Mouse (Mus musculus): ENCODE measurements around the gene Dusp5. TPM values are rescaled to one million over a fixed set of nuclear protein-coding genes. Genes with fewer than 3 reads are reported as not detected.

Gene Dusp5
- polyA plus RNA-seq, 1 experiment: 7.1 TPM

DNA sequence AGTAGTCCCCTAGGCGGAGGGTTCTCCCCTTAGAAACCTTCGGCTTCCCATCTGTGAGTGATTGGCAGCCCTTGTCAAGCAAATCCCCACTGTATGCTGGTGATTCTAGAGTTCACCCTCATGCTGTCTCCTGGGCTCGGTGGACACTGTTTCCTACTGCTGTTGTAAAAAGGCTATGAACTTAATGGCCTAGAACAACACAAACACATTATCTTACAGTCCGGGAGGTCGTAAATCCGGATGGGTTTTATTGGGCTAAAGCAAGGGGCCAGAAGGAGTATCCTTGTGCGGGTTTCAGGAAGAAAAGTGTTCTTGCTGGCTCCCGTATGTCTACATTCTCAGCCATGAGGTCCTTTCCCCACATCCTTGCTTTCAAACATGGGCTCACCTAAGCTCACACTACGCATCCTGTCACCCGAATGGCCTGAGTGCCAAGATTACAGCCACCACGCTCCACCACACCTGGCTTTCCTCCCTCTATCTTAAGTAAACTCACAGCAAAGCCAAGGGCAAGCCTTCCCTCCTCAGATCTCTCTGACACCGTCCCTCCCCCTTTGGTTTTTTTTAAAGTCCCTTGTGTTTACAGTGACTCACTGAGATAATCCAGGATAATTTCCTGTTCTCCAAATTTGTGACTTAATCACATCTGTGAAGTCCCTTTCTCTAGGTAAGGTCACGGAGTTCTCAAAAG lies 17.5 kb upstream of the Dusp5 start:
- WGBS: 18% methylated on average over 13 of the region's 13 CpGs
- no peak for DNase-seq (ENCODE audit: low read depth, low spot score)

DNA sequence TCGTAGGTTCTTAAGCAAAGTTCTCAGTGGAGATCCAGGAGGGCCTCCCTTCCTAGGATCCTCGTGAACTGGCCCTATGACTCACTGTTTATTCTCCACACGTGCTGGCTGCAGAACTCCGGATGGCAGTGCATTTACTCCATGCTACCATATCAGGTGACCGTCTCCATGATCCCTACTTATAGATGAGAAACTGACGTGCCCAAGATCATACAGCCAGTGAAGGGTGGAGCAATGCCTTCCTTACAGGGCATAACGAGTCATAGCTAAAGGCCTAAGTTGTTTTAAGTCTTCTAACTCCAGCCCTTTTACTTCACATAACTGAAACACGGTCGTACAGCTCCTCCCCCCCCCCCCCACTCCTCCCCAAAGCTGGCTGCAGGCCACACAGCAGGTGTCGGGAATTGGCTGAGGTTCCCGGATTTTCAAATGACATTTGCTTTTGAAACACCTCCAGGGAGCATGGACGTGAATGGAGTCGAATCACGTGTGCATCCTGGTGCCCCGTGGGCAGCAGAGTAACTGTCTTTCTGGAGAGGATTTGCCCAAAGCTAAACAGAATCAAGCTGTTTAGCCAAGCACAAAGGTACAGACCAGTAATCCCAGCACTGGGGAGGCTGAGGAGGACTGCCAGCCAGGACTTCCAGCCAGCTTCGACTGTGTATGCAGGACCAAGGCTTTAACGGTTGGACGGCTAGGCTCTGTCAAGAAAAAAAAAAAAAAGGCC lies 11.4 kb upstream of the Dusp5 start:
- WGBS: 13% methylated on average over 18 of the region's 18 CpGs
- no peak for DNase-seq (ENCODE audit: low read depth, low spot score)

DNA sequence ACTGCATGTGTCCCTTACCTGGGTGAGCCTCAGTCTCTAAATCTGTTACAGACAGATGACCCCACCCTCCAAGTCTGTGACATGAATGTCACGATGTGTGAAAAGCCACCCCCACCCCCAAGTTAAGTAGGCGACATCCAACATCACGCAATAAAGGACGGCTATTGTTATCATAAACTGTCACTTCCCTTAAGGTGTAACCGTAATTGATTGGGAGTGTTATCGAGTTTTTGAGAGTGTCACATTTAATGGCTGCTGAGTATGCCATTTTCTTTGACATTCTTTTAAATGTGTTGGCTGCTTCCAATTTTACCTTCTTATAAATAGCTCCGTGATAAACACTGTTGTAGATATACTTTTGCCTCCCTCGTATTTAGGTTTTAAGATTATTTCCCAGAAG lies 9.4 kb upstream of the Dusp5 start:
- no peak for DNase-seq (ENCODE audit: low read depth, low spot score)
- WGBS: 70% methylated on average over 8 of the region's 8 CpGs

DNA sequence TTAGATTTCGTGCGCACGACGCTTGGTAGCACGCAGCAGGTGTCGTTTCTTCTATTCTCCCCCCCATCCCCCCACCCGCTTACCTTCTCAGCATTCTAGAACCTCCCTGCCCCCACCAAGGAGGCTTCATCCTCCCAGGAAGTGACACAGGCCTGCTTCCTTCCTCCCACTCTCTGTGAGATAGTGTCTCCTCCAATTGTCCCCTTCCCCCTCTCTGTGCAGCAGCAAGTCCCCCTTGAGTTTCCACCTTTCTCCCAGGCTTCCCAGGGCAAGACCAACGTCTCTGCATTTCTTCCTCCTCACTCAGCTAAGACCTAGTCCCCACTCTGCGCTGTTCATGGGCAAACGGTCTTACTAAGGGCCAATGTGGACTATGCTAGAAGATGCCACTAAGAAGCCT lies 8.9 kb upstream of the Dusp5 start:
- no peak for DNase-seq (ENCODE audit: low read depth, low spot score)
- WGBS: 81% methylated on average over 10 of the region's 10 CpGs

DNA sequence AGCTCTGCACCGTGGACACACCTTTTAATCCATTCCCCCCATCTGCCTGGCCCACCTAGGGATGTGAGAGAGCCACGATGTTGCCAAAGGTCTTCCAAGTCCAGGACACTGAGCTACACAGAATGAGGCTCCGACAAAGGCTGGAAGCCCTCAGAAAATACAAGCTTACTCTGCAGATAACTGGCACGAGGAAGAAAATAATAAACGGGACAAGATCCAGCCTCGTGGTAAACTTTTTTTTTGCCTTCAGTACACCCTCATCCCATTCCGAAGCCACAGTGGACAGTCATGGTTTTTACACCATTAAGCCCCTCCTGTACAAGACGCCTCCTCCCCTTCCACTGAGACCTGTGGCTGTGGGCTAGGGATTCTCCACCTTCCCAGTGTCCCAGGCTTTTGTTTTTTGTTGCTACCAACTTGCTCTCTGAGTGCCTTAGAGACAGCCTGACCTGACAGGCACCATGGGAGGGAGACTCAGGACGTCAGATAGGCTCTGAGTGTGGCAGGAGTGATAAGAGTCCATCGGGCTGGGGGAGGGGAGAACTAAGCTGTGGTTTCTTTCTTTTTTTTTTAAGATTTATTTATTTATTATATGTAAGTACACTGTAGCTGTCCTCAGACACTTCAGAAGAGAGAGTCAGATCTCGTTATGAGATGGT lies 7.6 kb upstream of the Dusp5 start:
- 44% methylated on average over 11 of the region's 11 CpGs for WGBS
- no peak for DNase-seq (ENCODE audit: low read depth, low spot score)

DNA sequence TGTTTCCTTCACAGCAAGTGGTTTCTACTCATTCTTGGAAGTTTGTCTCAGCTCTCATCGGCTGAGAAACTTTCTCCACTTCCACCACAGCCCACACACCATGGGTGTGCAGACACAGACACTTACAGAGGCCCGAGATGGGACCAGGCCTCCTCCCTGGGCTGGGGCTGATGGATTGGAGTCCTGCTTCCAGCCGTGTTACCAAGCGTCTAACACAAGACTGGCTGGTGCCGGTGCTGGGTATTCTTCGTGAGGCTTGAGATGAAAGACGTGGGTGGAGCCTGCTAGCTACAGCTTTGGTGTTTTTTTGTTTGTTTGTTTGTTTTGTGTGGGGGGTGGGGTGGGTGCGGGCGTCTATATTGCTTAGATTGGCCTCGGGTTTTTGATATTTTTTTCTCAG lies 1.4 kb upstream of the Dusp5 start:
- 61% methylated on average over 10 of the region's 10 CpGs for WGBS
- no peak for DNase-seq (ENCODE audit: low read depth, low spot score)

DNA sequence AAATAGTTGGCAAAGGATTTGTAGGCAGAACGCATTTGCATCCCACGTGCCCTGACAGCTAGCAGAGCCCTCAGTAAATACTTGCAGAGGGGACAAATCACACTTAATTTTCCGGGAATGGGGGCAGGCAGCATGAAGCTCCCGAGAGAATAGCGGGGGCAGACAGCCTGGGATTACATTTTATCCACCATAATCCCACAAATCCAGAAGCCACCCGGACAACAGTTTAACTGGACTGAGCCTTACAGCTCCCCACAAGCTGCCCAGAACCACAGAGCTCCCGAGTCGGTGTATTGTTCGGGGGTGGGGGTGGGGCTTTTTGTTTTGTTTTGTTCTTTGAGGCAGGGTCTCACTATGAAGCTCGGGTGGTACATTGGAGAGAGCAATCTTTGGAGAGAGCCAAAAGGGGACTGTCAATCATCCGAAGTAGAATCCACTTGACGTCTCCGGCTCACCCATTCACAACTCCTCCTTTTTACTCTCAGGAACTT lies 733 bp upstream of the Dusp5 start:
- WGBS: 3% methylated on average over 13 of the region's 13 CpGs
- no peak for DNase-seq (ENCODE audit: low read depth, low spot score)

DNA sequence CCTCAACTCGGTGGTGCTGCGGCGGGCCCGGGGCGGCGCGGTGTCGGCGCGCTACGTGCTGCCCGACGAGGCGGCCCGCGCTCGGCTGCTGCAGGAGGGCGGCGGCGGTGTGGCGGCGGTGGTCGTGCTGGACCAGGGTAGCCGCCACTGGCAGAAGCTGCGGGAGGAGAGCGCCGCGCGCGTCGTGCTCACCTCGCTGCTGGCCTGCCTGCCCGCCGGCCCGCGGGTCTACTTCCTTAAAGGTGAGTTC lies 471 bp downstream of the Dusp5 start:
- DNase-seq (ENCODE audit: low read depth, low spot score): no peak
- under 1% methylated on average over 36 of the region's 36 CpGs for WGBS

DNA sequence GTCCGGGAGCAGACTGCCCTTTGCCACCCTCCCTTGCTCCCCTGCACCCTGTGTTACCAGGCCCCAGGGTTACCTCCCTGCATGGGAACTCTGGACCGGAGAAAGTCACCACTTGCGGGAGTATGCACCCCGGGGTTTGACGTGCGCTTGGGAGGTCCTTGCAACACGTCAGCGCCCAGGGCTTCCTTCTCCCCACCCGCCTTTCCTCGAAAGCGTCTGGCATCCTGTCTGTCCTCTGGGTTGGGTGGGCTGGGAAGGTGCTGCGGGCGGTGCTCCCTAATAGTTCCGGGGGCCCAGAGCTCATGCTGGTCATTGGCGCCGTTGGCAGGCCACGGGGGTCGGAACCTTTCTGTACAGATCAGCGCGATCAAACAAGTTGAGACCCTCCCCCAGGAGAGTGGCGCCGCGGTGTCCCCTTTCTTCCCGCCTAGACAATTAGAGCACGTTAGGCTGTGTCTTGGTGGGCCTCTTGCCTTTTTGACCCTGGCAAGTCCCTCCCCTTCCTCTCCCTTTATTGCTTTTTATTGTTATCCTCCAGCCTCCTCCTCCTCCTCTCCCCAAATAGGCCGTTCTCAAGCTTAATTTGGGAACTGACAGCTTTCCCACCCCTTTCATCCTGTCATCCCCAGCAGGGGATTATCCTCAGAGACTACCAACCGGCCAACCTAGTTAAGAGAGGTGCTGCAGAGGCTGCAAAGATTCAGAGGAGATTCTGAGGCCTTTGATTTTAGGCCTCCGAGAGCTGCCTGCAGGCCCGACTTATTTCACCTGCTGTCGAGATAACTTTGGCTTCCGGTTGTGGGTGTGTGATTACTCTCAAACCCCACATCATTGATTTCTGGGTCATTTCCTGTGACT lies 1.0 kb downstream of the Dusp5 start:
- no peak for DNase-seq (ENCODE audit: low read depth, low spot score)
- 21% methylated on average over 31 of the region's 31 CpGs for WGBS

DNA sequence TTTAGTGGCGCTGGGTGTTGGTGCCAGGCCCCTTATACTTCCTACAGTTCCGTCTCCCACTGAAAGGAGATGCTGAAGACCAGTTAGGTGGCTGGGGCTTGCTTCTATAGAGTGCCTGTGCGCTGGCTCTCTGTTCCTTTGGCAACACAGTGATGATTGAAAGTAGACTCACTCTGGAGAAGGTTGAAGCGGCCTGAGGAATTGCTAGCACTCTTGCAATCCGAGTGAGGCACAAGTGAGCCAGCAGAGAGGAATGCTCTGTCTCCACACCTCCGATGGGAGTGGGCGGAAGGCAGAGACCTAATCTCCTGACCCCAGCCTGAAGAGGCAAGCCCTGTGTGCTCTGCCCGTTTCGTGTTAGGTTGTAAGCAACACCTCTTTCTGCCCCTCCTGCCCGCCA lies 2.5 kb downstream of the Dusp5 start:
- no peak for DNase-seq (ENCODE audit: low read depth, low spot score)
- WGBS: 78% methylated on average over 10 of the region's 10 CpGs

DNA sequence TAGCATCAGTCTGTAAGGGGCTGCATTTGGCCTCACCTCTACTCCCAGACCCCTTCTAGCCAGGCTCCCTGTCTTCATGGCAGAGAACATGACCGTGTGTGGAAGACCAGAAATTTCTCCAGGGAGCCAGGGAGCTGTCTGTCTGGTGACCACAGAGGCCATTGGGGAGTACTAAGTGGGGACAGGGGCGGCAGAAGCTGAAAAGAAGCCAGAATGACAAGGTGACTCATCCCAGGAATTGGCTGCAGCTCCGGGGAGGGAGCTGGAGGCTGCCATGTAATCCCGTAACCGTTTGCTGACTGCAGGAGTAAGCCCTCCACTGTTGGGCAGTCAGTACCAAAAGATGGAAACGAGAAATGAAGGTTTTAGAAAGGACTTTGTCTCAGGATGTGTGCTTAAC lies 3.1 kb downstream of the Dusp5 start:
- 38% methylated on average over 6 of the region's 6 CpGs for WGBS
- DNase-seq (ENCODE audit: low read depth, low spot score): no peak

DNA sequence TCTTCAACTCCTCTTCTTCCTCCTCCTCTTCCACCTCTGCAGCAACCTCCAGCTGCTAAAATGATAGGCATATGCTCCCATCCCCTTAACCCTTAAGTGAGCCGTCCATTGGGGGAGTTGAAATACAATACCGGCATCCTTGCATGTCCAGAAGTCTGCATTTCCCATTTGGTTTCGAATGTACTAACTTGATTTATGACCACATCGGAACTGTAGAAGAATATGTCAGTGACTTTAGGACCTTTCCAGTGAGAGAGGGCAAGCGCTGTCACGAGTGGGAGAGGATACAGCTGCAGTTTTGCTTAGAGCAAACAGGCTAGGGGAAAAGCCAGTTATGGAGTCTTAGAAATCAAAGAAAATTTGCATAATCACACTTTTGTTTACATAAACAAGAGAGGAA lies 3.8 kb downstream of the Dusp5 start:
- no peak for DNase-seq (ENCODE audit: low read depth, low spot score)
- 74% methylated on average over 6 of the region's 6 CpGs for WGBS

DNA sequence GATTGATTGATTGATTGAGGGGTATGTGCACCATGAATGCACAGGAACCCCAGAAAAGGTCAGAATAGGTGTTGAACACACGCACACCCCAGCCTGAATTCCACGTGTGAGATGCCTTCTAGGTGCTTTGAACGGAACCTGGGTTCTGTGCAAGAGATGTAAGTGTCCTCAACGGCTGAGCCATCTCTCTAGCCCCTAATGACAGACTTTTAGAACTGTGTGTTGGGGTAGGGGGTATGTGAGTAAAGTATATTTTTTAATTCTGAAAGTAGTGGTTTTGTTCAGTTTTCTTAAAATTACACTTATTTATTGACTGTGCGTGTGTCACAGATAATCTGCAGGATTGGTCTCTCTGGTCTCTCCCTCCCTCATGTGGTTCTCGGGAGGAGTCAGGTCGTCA lies 4.3 kb downstream of the Dusp5 start:
- WGBS: 83% methylated on average over 7 of the region's 7 CpGs
- DNase-seq (ENCODE audit: low read depth, low spot score): no peak

DNA sequence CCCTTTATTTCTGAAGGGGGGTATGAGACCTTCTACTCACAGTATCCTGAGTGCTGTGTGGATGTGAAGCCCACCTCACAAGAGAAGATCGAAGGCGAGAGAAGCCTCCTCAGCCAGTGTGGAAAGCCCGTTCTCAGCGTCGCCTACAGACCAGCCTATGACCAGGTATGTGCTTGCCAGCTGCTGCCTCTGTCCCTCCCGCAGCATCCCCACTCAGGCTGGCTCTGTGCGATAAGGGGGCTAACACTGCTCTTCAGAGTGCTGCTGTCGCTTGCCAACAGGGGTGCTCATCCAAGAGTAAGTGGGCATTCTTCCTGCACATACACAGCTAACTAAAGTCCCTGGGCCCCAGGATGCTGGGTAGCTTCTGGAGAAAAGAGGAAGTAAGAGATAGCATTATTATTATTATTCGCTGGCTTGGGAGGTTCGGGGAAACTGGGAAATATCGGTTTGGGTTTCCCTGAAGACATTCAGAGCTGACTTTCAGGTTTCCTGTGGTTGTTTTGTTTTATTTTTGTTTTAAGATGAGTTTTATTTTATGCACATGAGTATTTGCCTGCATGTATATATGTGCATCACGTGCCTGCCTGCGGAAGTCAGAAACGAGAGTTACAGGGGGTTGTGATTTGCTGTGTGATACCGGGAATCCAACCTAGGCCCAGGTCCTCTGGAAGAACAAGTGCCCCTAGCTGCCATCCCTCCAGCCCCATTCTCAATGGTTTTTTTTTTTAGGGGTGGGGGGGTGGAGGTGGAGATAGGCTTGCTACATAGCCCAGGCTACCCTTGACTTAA lies 5.1 kb downstream of the Dusp5 start:
- WGBS: 92% methylated on average over 15 of the region's 15 CpGs

DNA sequence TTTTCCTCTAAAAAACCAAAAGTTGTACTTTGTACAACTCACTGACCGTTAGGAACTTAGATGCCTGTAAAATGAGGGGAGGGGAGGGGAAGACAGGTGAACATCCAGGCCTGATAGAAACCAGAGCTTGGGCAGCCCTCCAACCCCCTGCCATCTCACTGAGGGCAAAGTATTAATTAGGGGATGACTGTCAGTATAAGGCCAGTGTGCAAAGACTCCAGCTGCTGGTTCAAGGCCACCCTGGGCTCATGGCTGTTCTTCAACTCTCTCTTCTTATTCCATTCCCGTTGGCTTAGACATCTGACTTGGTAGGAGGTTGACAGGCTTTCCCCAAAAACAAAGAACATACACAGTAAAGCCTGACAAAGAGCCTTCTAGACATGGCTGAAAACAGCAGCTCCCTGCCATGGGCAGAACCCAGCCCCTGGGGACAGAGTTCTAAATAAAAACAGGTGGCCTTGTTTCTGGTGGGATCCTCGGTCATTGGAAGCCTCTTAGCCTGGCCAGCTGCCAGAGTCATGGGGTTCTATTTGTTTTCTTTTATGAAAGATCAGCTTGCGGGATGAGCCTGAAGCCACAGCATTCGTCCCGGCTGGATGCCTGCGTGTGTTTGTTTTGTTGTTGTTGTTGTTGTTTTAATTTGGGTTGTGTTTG lies 6.0 kb downstream of the Dusp5 start:
- no peak for DNase-seq (ENCODE audit: low read depth, low spot score)
- WGBS: 70% methylated on average over 7 of the region's 7 CpGs

More for the DNA sequence above, 5.1 kb downstream of the Dusp5 start:
- no peak for DNase-seq (ENCODE audit: low read depth, low spot score)

DNA sequence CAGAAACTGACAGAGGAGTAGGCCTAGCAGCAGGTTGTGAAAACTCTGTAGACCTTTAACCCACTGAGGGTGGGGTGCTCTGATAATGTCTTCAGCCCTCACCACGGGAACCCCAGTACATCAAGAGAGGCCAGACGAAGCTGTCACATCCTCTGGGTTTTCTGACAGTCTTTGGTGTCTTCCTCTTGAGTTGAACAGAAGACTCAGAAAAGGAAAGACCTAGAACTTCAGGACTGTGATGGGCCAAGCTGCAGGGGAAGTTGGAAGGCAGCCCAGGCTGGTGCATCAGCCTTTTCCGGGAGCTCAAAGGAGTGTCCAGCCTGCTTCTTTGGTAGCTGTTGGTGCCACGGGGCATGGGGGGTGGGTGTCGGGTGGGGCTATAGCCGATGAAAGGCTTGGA lies 6.5 kb downstream of the Dusp5 start:
- 63% methylated on average over 6 of the region's 6 CpGs for WGBS
- DNase-seq (ENCODE audit: low read depth, low spot score): no peak

DNA sequence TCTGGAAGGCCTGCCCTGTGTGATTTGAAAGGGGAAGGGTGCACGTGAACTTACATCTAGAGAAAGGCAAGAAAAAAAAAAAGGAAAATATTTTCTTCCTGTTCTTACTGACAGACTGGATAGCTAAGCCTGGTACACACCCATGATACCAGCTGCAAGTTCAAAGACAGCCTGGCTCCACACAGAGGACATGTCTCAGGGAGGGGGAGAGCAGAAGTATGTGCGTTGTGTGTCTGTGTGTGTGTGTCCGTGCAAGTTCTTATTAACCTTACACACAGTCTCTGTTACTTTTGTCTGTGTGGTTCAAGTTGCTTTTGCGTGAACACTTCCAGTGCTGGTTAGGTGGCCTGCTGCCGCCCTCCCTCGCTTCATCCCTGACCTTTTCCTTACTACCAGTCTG lies 7.3 kb downstream of the Dusp5 start:
- no peak for DNase-seq (ENCODE audit: low read depth, low spot score)
- WGBS: 90% methylated on average over 6 of the region's 6 CpGs

DNA sequence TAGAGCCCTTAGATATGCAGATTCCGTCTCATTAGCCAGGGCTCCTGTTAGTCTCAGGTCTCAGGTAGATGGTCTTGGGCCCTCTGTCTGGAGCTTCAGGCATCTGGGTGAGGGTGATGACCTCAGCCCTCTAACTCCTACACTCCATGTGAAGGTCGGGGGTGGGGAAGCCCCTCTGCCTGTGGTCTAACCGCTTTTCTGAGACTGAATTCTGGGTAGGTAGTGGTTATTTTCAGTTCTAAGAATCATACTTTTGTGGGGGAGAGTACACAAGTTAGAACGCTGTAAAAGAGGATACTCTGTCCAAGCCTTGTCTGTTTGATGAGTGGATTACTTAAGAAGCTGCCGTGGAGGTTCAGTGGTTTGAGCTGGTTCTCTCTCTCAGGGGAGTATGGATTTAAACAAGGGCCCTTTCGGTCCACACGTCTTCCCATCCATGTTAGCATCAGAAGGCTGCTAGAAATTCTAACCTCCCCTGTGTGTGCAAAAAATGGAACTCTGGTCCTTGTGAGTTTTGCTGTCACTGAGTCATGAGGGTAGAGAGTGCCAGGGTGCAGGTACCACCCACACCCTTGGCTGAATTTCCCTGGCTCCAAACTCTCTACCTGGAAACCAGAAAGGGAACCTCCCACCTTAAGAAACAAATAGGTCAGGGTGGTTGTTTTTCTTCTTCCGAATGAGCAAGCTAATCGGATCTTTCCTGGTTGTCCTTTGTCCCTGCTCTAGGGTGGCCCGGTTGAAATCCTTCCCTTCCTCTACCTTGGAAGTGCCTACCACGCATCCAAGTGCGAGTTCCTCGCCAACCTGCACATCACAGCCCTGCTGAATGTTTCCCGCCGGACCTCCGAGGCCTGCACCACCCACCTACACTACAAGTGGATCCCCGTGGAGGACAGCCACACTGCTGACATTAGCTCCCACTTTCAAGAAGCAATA lies 8.1 kb downstream of the Dusp5 start:
- DNase-seq (ENCODE audit: low read depth, low spot score): no peak
- WGBS: 88% methylated on average over 17 of the region's 17 CpGs

All from large intestine, adult 2 months (tissue).